Mouse (Mus musculus) layer of hippocampus, postnatal 25 days (tissue): ENCODE data around the gene Phf5a. TPM values are rescaled to one million over a fixed set of nuclear protein-coding genes. Genes with fewer than 3 reads are reported as not detected.

Experiments
- DNase-seq, 2 experiments: peaks; one replicate each; pipeline ENCODE4 v3.0.0; 2022; ENCODE audit warnings: mixed read lengths in 2 of 2, low spot score in 1 of 2; ENCODE audit errors: extremely low spot score in 1 of 2
- total RNA-seq, 2 experiments: library from RNA; stranded (reverse); gene quantifications; 2 replicates each; pipeline ENCODE4 v1.2.3; 2021

Phf5a gene
- total RNA-seq, 2 experiments from 2014 or later = 32.6 to 40.0 TPM

- no peak for DNase-seq
Measured at GRCm38 (mm10) chr15:81886795-81887550, 15.3 kb upstream of the Phf5a start.

- DNase-seq = no peak
Measured at GRCm38 (mm10) chr15:81885418-81885934, 13.8 kb upstream of the Phf5a start.

GRCm38 (mm10) chr15:81882348-81882747, 10.6 kb upstream of the Phf5a start:
- no peak for DNase-seq

DNA sequence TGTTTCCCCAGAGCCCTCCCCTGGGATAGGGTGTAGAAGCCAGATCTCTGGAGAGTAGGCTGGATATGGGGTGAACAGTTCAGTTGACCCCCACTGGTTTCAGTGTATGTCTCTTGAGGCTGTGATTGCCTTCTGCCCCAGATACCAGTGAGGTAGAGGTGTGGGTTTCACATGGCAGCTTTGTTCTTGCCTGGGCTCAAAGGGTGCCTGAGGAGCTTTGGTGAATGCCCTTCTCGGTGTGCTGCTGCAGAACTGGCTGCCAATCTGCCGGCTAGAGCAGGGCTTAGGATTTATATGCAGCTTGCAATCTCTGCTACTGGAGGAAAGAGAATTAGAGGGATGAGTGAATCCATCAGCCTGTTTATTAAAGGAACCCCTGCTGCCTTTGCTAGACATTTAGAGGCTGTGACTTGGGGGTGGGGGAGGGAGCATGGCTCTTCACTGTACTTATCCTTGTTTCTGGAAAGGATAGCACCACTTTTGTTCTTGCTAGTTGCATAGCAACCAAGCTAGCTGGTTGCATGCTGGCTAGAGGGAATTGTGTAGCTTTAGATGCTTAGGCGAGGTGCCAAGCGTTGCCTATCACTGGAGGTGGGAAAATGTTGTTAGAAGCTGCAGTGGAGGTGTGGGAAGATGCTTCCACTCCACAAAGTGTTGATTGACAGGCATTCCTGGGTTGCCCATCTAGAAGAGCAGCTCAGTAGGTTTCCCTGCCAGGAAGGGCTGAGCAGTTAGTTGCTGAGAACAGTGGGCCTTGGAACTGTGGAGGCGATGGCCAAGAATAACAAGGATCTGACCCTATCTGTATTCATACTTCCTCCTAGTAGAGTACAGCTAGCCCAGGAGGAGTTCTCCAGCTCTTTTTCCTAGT, 8.1 kb upstream of the Phf5a start:
- peak; percentile 37 to 59 for DNase-seq

DNA sequence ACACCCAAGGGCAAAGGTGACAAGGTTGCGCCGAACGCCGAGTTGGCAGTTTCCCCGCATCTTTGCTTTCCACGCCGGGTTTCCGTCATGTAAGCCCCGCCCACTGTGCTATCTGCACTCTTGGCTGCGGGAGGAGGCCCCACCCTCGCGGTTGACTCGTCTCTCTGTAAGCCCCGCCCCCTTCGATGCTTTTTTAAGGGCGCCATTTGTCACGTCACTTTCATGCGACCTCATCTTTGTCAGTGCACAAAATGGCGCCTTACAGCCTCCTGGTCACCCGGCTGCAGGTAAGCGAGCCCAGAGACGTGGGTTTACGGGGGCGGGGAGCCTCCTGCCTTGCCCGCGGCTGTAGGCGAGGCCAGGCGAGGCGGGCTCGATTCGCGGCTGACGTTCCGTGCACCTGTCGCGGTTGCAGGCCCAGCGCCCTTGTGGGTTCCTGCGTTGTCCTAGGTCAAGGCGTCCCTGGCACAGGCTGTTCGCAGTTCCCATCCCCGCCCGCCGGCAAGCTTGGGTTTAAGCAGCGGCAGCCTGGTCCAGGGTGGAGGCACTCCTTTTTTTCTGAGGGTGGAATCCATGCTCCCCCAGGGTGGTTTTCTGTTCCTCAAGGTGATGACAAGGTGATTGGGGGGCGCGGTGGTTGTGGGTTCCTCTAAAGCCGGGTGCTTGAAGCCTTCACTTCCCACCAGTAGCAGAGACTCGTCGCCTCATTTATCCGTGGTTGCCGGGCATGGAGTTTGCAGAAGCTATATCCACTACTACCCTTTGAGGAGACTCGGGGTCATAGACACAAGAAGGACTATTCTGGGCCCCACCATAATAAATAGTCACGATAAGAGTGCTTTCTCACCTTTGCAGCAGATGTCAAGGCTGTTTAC, 788 bp upstream of the Phf5a start, which contains the start of gene Aco2:
TSS of gene Aco2 (plus strand) at position 48 of the 875 bp plus-strand sequence.
- peak; percentile 98 for DNase-seq

- no peak for DNase-seq
Measured at GRCm38 (mm10) chr15:81869985-81870384, 1.7 kb downstream of the Phf5a start.

- DNase-seq = no peak
Measured at GRCm38 (mm10) chr15:81864238-81864637, 7.5 kb downstream of the Phf5a start.

GRCm38 (mm10) chr15:81860471-81861135, 11.1 kb downstream of the Phf5a start:
- DNase-seq = no peak

- DNase-seq = peak; percentile 67 to 71
Measured at GRCm38 (mm10) chr15:81859330-81860255, 12.1 kb downstream of the Phf5a start.

- peak; percentile 53 to 56 for DNase-seq
Measured at GRCm38 (mm10) chr15:81858517-81859329, 13.0 kb downstream of the Phf5a start, which contains the start of gene Tob2. Gene Tob2 (minus strand): TSS chr15:81858796.

DNA sequence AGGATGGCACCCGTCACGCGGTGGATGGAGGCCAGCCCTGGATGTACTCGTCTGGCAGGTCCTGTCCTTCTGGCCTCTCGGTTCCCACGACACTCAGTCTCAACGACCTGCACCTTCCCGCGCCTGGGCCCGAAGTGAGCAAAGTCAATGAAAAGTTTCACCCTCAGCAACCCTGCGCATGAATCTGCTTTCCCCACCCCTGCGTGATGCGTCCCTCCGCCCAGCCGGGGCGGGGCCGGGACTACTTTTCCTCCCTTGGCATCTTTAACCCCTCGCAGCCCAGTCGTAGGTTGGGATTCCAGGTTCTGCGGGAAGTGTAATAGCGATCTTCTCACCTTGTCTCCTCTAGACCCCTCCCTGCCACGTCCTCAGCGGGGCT, 13.6 kb downstream of the Phf5a start:
- DNase-seq = peak; percentile 91 to 98

GRCm38 (mm10) chr15:81857724-81858116, 14.0 kb downstream of the Phf5a start:
- DNase-seq = peak in 1 of 2 experiments; percentile 54

GRCm38 (mm10) chr15:81856938-81857723, 14.6 kb downstream of the Phf5a start:
- no peak for DNase-seq

GRCm38 (mm10) chr15:81856030-81856790, 15.5 kb downstream of the Phf5a start:
- peak; percentile 62 to 63 for DNase-seq

DNA sequence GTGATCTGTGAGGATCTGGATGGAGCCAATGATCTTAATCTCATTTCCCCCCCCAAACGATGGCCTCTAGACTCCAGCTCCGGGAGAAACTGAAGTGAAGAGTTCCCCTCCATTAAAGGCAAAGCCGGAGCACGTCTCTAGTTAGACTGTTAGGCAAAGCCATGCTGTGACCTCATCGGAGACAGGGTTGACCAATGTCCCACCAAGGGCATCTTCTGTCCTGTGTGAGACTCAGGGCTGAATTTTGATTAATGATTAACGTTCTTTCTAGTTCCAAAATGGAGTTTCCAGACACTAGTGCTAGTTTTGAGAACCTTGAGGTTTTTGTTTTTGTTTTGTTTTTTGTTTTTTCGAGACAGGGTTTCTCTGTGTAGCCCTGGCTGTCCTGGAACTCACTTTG, 18.6 kb downstream of the Phf5a start:
- no peak for DNase-seq

DNA sequence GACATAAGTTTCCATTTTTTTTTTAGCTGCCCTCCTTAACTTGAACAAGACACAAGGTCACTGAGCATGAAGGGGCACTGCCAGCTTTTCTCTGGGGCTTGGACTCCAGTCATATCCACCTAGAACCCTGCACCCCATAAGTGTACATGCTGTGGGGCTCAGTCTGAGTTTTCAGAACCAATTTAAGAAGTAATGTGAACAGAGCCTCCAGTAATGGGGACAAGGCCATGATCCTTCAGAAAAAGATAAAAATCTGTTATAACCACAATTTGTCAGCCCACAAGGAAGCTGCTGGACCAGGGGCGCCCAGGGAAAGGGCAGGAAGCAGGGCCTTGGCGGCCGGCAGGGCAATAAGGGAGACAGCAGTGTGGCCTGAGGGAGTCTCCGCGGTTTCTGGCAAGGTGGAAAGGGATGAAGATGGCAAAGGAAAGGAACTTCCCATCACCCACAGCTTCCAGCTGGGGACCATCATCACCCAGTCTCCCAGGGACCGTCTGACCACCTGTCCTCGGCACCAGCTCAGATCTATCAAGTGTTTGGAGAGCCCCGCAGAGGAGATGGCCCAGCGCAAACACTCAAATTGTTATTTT, 19.2 kb downstream of the Phf5a start:
- no peak for DNase-seq
